Mouse (Mus musculus) brain, embryonic 14.5 days (tissue): ENCODE measurements around the gene Mthfd1l. TPM values are rescaled to one million over a fixed set of nuclear protein-coding genes. Genes with fewer than 3 reads are reported as not detected.
A peak's percentile ranks its signal among the peaks of the same experiment; 100 is the strongest.

Experiments used
- DNase-seq: peaks from one replicate; pipeline ENCODE4 v3.0.0-alpha.2; 2011; ENCODE audit warnings: low read depth
- CTCF ChIP-seq: fragments of 200-500 bp; IDR thresholded peaks from 2 replicates; pipeline ENCODE4 v1.5.1; 2012; ENCODE audit warnings: inconsistent platforms, mild to moderate bottlenecking, moderate library complexity, borderline replicate concordance; ENCODE audit not compliant: insufficient read depth, insufficient read length; ENCODE audit errors: extremely low read depth
- POLR2A ChIP-seq: fragments of 200-500 bp; IDR thresholded peaks from 2 replicates; pipeline ENCODE4 v1.6.1; 2012; ENCODE audit warnings: mild to moderate bottlenecking, inconsistent platforms, borderline replicate concordance; ENCODE audit not compliant: poor library complexity, insufficient read depth, insufficient read length, severe bottlenecking; ENCODE audit errors: extremely low read depth
- polyA plus RNA-seq: library from polyadenylated mRNA; depleted of rRNA; stranded (reverse); fragments of >200 nt; gene quantifications from 2 replicates; pipeline ENCODE4 v1.2.3, GENCODE M21; 2012

Mthfd1l gene
- polyA plus RNA-seq, 1 experiment = 5.3 TPM

DNA sequence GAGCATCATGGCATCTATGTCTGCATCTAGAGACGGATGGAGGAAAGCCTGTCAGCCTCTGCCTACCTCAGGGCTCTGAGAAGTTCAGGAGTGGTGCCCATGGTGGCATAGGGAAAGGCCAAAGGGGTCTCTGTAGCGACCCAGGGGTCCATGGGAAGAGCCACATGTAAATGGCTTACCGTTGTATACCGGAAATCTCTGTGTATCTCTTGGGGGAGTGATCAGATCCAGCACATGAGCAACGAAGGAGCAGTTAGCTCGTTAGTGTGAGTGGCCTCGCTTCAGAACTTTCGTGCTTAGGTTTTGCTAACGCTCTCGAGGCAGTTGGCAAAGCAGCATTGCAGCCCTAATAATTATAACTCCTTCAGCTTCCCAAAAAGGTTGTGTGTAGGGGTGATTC, 169.9 kb downstream of the Mthfd1l start:
- DNase-seq = no peak
- TF ChIP-seq CTCF = no peak
- no peak for TF ChIP-seq POLR2A

DNA sequence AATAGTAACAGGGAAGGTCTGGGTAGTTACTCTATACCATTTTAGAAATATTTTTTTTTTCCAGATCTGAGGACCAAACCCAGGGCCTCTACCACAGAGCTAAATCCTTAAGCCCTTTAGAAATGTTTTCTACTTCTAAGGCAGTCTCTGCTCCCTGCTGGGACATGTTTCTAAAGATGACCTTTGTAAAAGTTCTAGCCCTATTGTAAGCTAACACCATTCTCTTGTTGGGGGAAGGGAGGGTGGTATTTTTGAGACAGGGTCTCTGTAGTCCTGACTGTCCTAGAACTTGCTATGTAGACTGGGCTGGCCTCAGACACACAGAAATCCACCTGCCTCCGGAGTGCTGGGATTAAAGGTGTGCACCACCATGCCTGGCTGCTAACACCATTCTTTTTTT, 170.5 kb downstream of the Mthfd1l start:
- no peak for TF ChIP-seq CTCF
- TF ChIP-seq POLR2A = no peak

DNA sequence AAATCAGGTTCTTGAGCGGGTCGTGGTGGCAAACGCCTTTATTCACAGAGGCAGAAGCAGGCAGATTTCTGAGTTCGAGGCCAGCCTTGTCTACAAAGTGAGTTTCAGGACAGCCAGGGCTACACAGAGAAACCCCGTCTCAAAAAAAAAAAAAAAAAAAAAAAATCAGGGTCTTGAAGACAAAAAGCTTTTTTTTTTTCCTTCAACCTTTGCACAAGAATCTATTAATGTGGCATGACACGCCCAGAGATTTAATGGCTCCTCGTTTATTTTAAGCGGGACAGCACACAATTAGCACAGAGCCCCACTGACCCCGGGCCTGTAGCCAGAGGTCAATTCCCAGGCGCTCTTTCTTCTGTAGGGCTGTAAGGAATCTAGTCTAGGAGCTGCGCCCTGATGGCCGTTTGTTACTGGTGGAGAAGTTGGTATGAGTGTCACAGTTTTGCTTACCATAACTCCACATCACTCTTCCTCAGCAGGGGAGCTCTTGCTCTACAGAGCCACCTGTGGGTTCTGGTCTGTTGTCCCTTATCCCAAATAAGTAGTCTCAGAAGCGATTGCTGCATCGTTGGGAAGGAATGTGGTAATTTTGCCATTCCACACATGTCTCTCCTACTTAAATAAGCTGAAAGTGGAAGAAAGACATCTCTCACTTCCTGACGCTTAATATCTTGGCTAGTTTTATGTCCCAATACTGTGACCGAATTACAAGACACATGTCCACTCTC, 172.3 kb downstream of the Mthfd1l start:
- TF ChIP-seq POLR2A = no peak
- TF ChIP-seq CTCF = no peak
- DNase-seq = no peak

More for the DNA sequence above, 170.5 kb downstream of the Mthfd1l start:
- DNase-seq = no peak

DNA sequence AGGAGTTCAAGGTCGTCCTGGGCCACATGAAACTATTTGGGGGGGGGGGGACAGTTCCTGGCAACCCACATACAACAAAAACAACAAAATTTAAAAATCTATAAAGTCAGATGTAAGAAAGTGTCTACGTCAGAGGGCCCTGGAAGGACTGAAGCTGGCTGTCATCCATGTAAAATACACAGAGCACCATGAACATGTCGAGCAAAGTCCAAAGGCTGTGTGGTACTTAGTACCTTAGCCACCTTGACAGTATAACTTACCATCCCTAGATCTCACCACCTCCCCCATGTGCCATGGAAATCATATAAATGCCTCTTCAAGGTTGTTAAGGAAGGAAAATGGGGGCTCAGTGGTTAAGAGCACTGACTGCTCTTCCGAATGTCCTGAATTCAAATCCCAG, 174.0 kb downstream of the Mthfd1l start:
- no peak for DNase-seq
- TF ChIP-seq CTCF (no peak), POLR2A (no peak)

DNA sequence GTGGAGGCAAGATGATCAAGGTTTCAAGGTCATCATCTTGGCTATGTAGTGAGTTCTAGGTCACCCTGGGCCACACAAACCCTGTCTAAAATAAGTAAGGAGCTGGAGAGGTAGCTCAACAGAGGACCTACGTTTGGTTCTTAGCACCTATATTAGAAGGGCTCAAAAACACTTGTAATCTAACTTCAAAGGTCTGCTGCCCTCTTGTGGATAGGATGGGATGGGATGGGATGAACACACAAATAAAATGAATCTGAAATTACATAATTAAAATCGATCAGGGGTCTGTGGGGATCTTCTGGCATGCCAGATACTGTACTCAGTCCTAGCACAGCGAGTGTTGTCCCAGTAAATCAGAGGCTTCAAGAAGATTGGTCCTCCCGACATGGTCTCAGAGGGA, 178.2 kb downstream of the Mthfd1l start:
- TF ChIP-seq CTCF (no peak), POLR2A (no peak)
- DNase-seq = no peak

DNA sequence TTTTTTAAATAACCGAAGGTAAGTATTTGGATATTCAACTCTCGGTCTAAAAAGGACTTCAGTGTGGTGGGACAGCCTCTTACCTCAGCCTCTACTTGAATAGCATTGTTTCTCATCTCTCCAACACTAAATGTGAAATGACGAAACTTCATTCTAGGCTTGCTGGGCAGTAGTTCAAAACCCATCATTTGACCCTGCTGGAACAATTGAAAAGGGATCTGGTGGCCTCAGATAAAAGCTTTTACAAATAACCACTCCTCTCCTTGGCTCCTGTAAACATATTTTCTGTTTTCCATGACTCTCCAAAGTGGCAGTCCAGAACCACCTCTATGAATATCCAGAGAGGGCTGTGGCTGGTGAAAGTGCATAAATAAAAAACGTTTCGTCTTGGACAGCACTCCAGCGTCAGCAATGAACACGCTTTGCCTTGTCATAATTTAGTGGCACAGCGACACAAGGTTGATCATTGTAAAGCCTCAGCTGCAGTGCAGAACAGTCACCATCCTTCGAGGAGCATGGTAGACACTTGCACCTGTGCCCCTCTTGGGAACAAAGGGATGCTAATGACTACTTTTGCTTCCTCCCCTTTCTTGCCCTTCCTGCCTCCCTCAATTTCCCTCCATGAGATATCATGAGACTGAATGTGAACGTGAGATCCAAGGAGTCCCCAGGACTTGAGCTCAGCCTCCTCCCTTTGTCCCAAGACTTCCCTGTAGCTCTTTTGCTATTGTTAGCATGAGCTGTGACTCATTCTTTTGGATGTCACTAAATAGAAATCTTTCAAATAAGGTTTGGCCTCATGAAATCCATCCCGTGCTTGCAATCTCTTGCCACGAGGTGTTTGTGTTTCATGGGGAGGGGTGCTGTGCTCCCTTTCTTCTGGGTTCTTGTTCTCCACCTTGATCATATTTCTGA, 179.2 kb downstream of the Mthfd1l start:
- TF ChIP-seq CTCF = no peak
- TF ChIP-seq POLR2A = no peak
- no peak for DNase-seq

DNA sequence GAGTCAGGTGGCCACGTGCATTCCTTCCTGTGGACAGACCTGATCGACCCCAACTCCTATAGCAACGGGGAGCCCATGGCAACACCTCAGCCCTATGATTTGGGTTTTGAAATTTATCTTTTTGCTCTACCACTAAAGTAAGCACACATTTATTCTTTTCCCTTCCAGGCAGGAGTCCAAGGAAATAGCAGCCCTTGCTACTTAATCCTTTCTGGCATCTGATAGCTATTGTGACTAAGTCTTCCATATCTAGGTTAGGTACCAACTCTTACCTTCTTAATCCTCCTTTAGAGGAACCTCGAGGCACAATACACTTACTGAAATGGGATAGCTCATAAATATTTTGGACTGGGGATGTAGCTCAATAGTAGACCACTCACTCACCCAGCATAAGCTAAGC, 180.1 kb downstream of the Mthfd1l start:
- no peak for TF ChIP-seq POLR2A
- no peak for TF ChIP-seq CTCF
- no peak for DNase-seq

DNA sequence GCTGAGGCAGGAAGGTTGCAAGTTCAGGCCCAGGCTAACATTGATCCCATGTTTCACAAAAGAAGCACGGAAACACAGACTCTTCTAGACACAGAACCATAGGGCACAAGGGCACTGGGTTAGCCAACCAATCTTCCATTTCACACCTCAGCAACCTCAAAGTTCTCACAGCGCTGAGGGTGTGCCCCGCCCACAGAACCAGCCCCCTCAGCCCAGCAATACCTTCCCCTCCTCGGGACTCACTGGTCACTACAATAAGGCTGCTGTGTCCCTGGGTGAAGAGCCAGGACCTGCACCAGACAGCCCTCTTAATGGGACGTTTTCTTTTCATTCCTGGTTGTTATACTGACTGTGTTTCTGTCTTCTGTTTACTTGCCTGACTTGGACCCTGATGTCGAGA, 181.1 kb downstream of the Mthfd1l start:
- TF ChIP-seq POLR2A (no peak), CTCF (no peak)
- no peak for DNase-seq

DNA sequence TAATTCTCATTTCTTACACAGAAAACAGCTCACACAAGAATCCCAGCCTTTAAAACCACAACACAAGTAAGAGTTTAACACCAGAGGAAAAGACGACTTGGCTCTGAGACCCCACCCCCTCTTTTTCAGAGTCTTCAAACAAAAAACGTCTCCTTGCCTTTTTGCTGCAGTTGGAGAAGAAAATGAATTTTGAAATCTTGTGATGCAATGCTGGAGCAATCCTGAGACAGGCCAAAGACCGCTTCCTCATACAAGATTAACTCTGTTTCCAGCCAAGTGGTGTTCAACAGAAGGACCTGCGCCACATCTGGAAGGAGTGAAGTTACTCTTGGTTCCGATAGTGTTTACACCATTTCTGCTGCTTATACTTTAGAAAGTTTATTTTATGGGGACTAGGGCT, 182.6 kb downstream of the Mthfd1l start:
- no peak for DNase-seq
- no peak for TF ChIP-seq POLR2A

DNA sequence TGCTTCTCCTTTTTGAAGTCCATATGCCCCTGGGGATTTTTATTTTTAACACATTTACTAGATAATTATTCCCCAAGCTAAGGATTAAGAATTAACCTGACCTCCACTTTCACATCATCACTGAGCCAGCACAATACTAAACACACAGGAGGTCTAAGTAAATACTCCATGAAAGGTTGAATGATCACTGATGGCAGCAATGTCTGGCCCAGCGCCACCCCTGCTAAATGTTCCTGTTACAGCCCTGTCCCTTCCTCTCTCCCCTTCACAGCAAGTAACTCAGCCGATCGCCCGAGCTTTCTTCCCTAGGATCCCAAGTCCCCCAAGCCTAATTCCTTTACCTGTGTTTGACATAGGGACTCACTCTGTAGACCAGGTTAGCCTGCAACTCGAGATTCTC, 185.6 kb downstream of the Mthfd1l start:
- no peak for DNase-seq
- no peak for TF ChIP-seq CTCF
- no peak for TF ChIP-seq POLR2A

DNA sequence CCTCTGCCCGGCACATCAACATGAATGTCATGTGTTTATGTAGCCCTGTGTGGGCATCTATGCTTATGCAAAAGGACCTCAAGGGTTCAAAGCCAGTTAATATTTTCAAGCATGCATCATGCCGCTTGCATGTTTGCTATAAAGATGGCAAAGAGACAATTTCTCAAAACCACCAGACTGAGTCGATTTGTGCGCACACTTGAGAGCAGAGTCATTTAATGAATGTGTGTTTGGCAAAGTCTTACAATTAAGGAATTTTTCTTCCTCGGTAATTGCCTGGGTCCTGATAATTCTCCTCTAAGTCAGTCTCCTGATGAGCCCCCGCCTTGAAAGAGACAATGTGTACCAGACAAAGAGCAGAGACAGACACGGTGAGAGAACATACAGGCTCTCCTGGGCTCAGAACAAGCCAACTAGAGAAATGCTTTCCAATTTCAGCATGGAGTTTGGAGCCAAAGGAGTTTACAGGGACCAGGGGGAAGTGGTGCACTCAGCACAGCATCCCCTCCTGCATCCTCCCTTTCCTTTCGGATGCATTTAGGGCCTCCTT, 186.7 kb downstream of the Mthfd1l start:
- TF ChIP-seq CTCF (no peak), POLR2A (no peak)
- peak; percentile 64 for DNase-seq

DNA sequence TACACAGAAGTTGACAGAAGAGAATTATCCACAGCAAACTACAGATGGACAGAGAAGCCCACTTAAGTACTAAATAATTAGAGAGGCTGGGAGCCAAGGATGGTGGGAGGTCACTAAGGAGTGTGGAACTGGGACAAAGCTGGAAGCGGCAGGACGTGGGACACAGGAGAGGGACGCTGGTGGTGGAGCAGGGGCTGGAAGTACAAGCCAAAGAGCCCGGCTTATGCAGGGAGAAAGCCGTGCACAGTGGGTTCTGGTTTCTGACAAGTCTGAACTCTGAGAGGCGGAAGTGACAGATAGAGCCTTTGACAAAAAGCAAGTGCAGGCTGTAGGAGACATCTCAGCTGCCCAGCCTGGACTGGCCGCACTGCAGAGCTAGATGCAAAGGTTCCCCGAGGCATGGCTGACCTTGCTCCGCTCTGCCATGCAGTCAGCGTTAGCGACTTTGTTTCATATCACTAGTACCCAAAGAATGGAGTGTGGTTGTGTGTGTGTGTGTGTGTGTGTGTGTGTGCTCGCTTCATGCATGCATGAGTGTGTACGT, 187.4 kb downstream of the Mthfd1l start:
- peak; percentile 33 for DNase-seq
- TF ChIP-seq POLR2A (no peak), CTCF (no peak)
